Mouse (Mus musculus) splenic B cell, adult 2 months (primary cell): ENCODE data around the gene Rhoh.

ENCODE experiments used
- DNase-seq: peaks from one replicate; pipeline ENCODE4 v3.0.0-alpha.2; 2011; ENCODE audit warnings: low read depth, low spot score
- H3K27me3 ChIP-seq: 2 replicates; pipeline ENCODE4 v1.6.1; 2012; ENCODE audit warnings: mild to moderate bottlenecking, low read length, moderate library complexity, mixed read lengths; ENCODE audit not compliant: control insufficient read depth, poor library complexity, insufficient read depth, severe bottlenecking
- H3K36me3 ChIP-seq: 2 replicates; pipeline ENCODE4 v1.6.1; 2012; ENCODE audit warnings: mild to moderate bottlenecking, low read length, moderate library complexity, mixed read lengths; ENCODE audit not compliant: control insufficient read depth, poor library complexity, insufficient read depth, severe bottlenecking

Rhoh gene

GRCm38 (mm10) chr5:65861154-65861944 is at the start of gene Rhoh:
TSS of gene Rhoh (plus strand) at chr5:65861213.
- H3K27me3 ChIP-seq = no peaks in the 10 kb centered on the region
- H3K36me3 ChIP-seq = no peaks in the 10 kb centered on the region
- DNase-seq = peak; percentile 62

GRCm38 (mm10) chr5:65823601-65824133 is 37.3 kb upstream of the Rhoh start:
- Histone ChIP-seq H3K36me3 (peaks cover 19% of the 10 kb centered on the region), H3K27me3 (no peaks in the 10 kb centered on the region)
- peak; percentile 81 for DNase-seq

- DNase-seq = no peak
- no peaks in the 10 kb centered on the region for H3K27me3 ChIP-seq
- H3K36me3 ChIP-seq = peaks cover 22% of the 10 kb centered on the region
Measured at GRCm38 (mm10) chr5:65826476-65826875, 34.5 kb upstream of the Rhoh start.

- Histone ChIP-seq H3K36me3 (peaks cover 20% of the 10 kb centered on the region), H3K27me3 (no peaks in the 10 kb centered on the region)
- DNase-seq = no peak
Measured at GRCm38 (mm10) chr5:65827102-65827501, 33.9 kb upstream of the Rhoh start.

- peaks cover 17% of the 10 kb centered on the region for H3K36me3 ChIP-seq
- no peaks in the 10 kb centered on the region for H3K27me3 ChIP-seq
- no peak for DNase-seq
Measured at GRCm38 (mm10) chr5:65828261-65828660, 32.8 kb upstream of the Rhoh start.

GRCm38 (mm10) chr5:65829059-65829458 is 32.0 kb upstream of the Rhoh start:
- Histone ChIP-seq H3K36me3 (peaks cover 16% of the 10 kb centered on the region), H3K27me3 (no peaks in the 10 kb centered on the region)
- no peak for DNase-seq

GRCm38 (mm10) chr5:65831917-65832618 is 28.9 kb upstream of the Rhoh start:
- peak; percentile 14 for DNase-seq
- Histone ChIP-seq H3K27me3 (no peaks in the 10 kb centered on the region), H3K36me3 (peaks cover 10% of the 10 kb centered on the region)

- no peaks in the 10 kb centered on the region for H3K27me3 ChIP-seq
- no peak for DNase-seq
- H3K36me3 ChIP-seq = peaks cover 5% of the 10 kb centered on the region
Measured at GRCm38 (mm10) chr5:65833092-65833491, 27.9 kb upstream of the Rhoh start.

GRCm38 (mm10) chr5:65833766-65834498 is 27.1 kb upstream of the Rhoh start:
- DNase-seq = peak; percentile 37
- peaks cover 5% of the 10 kb centered on the region for H3K36me3 ChIP-seq
- H3K27me3 ChIP-seq = no peaks in the 10 kb centered on the region

GRCm38 (mm10) chr5:65838053-65838452 is 23.0 kb upstream of the Rhoh start:
- no peaks in the 10 kb centered on the region for H3K36me3 ChIP-seq
- no peak for DNase-seq
- no peaks in the 10 kb centered on the region for H3K27me3 ChIP-seq

- H3K27me3 ChIP-seq = no peaks in the 10 kb centered on the region
- H3K36me3 ChIP-seq = no peaks in the 10 kb centered on the region
- no peak for DNase-seq
Measured at GRCm38 (mm10) chr5:65842947-65843346, 18.1 kb upstream of the Rhoh start.

- no peak for DNase-seq
- Histone ChIP-seq H3K27me3 (no peaks in the 10 kb centered on the region), H3K36me3 (no peaks in the 10 kb centered on the region)
Measured at GRCm38 (mm10) chr5:65846534-65846933, 14.5 kb upstream of the Rhoh start.

GRCm38 (mm10) chr5:65846958-65847357 is 14.1 kb upstream of the Rhoh start:
- Histone ChIP-seq H3K27me3 (no peaks in the 10 kb centered on the region), H3K36me3 (no peaks in the 10 kb centered on the region)
- no peak for DNase-seq

GRCm38 (mm10) chr5:65847656-65848055 is 13.4 kb upstream of the Rhoh start:
- H3K36me3 ChIP-seq = no peaks in the 10 kb centered on the region
- DNase-seq = no peak

GRCm38 (mm10) chr5:65850765-65851164 is 10.2 kb upstream of the Rhoh start:
- Histone ChIP-seq H3K36me3 (no peaks in the 10 kb centered on the region), H3K27me3 (no peaks in the 10 kb centered on the region)
- DNase-seq = peak; percentile 61

More at GRCm38 (mm10) chr5:65847656-65848055, 13.4 kb upstream of the Rhoh start:
- no peaks in the 10 kb centered on the region for H3K27me3 ChIP-seq
